Mouse (Mus musculus): ENCODE results near the gene Slc44a5.
A peak's percentile ranks its signal among the peaks of the same experiment; 100 is the strongest.

Slc44a5 gene

GRCm38 (mm10) chr3:154174031-154174430, 200.8 kb downstream of the Slc44a5 start:
- no peak for DNase-seq

- no peak for DNase-seq
These were observed 201.5 kb downstream of the Slc44a5 start for GRCm38 (mm10) chr3:154174766-154175165.

GRCm38 (mm10) chr3:154177665-154178305, 204.5 kb downstream of the Slc44a5 start:
- no peak for DNase-seq

- no peak for DNase-seq
These were observed 206.2 kb downstream of the Slc44a5 start for GRCm38 (mm10) chr3:154179423-154179920.

- DNase-seq = no peak
These were observed 209.8 kb downstream of the Slc44a5 start for GRCm38 (mm10) chr3:154182987-154183386.

GRCm38 (mm10) chr3:154183957-154184356, 210.7 kb downstream of the Slc44a5 start:
- DNase-seq = no peak

GRCm38 (mm10) chr3:154188668-154189067, 215.4 kb downstream of the Slc44a5 start:
- no peak for DNase-seq

- no peak for DNase-seq
These were observed 219.2 kb downstream of the Slc44a5 start for GRCm38 (mm10) chr3:154192328-154193030.

GRCm38 (mm10) chr3:154193189-154193840, 220.1 kb downstream of the Slc44a5 start:
- no peak for DNase-seq

- no peak for DNase-seq
These were observed 227.2 kb downstream of the Slc44a5 start for GRCm38 (mm10) chr3:154200422-154200828.

- no peak for DNase-seq
These were observed 228.6 kb downstream of the Slc44a5 start for GRCm38 (mm10) chr3:154201796-154202195.

GRCm38 (mm10) chr3:154202383-154202782, 229.1 kb downstream of the Slc44a5 start:
- DNase-seq = no peak

GRCm38 (mm10) chr3:154208479-154208878, 235.2 kb downstream of the Slc44a5 start:
- DNase-seq = no peak

GRCm38 (mm10) chr3:154209201-154209754, 236.0 kb downstream of the Slc44a5 start:
- DNase-seq = no peak

- DNase-seq = no peak
These were observed 236.7 kb downstream of the Slc44a5 start for GRCm38 (mm10) chr3:154209776-154210430.

- DNase-seq = no peak
These were observed 237.3 kb downstream of the Slc44a5 start for GRCm38 (mm10) chr3:154210431-154211055.

- no peak for DNase-seq
These were observed 239.3 kb downstream of the Slc44a5 start for GRCm38 (mm10) chr3:154212551-154212950.

GRCm38 (mm10) chr3:154215309-154215708, 242.1 kb downstream of the Slc44a5 start:
- no peak for DNase-seq

GRCm38 (mm10) chr3:154215779-154216178, 242.5 kb downstream of the Slc44a5 start:
- DNase-seq = no peak

- DNase-seq = no peak
These were observed 248.9 kb downstream of the Slc44a5 start for GRCm38 (mm10) chr3:154222141-154222591.

- no peak for DNase-seq
These were observed 249.5 kb downstream of the Slc44a5 start for GRCm38 (mm10) chr3:154222688-154223087.

GRCm38 (mm10) chr3:154226100-154226752, 253.0 kb downstream of the Slc44a5 start:
- peak; percentile 32 for DNase-seq

Measured in cerebellum, adult 11 months (tissue).